Mouse (Mus musculus): ENCODE measurements at regions not wholly inside any gene's neighbourhood (a gene's known extent, or its start where the extent isn't known, plus 50 kb on each side); places are given as distances from the start of the nearest gene placed in this dataset.

GRCm38 (mm10) chr2:146606170-146606569 lies 94.0 kb upstream of the Ralgapa2 start:
- Histone ChIP-seq H3K4me1 (ENCODE audit: control insufficient read depth, insufficient read depth, insufficient read length, low read length) (no peaks in the 10 kb centered on the region), H3K27ac (replicated peaks; ENCODE audit: low read depth, low read length) (no peak overlapping the region), H3K4me3 (ENCODE audit: insufficient read depth, low read depth, low read length) (no peak overlapping the region)

- H3K4me3 ChIP-seq (ENCODE audit: insufficient read depth, low read depth, low read length), result no peak overlapping the region
- H3K27ac ChIP-seq (replicated peaks; ENCODE audit: low read depth, low read length), result no peak overlapping the region
- no peaks in the 10 kb centered on the region; the same call in 1 of the 2 replicates for H3K4me1 ChIP-seq (ENCODE audit: control insufficient read depth, insufficient read depth, insufficient read length, low read length)
Observed at GRCm38 (mm10) chr2:146610896-146611295, 98.8 kb upstream of the Ralgapa2 start.

GRCm38 (mm10) chr2:146611886-146612521 lies 99.9 kb upstream of the Ralgapa2 start:
- no peak overlapping the region for H3K4me3 ChIP-seq (ENCODE audit: insufficient read depth, low read depth, low read length)

GRCm38 (mm10) chr2:146612522-146613288 lies 100.6 kb upstream of the Ralgapa2 start:
- Histone ChIP-seq H3K27ac (replicated peaks; ENCODE audit: low read depth, low read length) (no peak overlapping the region), H3K4me3 (ENCODE audit: insufficient read depth, low read depth, low read length) (no peak overlapping the region), H3K4me1 (ENCODE audit: control insufficient read depth, insufficient read depth, insufficient read length, low read length) (no peaks in the 10 kb centered on the region; the same call in 1 of the 2 replicates)

More at GRCm38 (mm10) chr2:146611886-146612521, 99.9 kb upstream of the Ralgapa2 start:
- Histone ChIP-seq H3K27ac (replicated peaks; ENCODE audit: low read depth, low read length) (0 out of 2 replicates have a peak overlapping the region, but pooled peaks have one; percentile 8), H3K4me1 (ENCODE audit: control insufficient read depth, insufficient read depth, insufficient read length, low read length) (no peaks in the 10 kb centered on the region; the same call in 1 of the 2 replicates)

- H3K27ac ChIP-seq (replicated peaks; ENCODE audit: low read depth, low read length), result no peak overlapping the region
- no peaks in the 10 kb centered on the region for H3K4me1 ChIP-seq (ENCODE audit: control insufficient read depth, insufficient read depth, insufficient read length, low read length)
- H3K4me3 ChIP-seq (ENCODE audit: insufficient read depth, low read depth, low read length), result no peak overlapping the region
Observed at GRCm38 (mm10) chr2:146621167-146621566, 109.0 kb upstream of the Ralgapa2 start.

GRCm38 (mm10) chr2:146623052-146623451 lies 110.9 kb upstream of the Ralgapa2 start:
- H3K4me3 ChIP-seq (ENCODE audit: insufficient read depth, low read depth, low read length), result no peak overlapping the region
- no peaks in the 10 kb centered on the region for H3K4me1 ChIP-seq (ENCODE audit: control insufficient read depth, insufficient read depth, insufficient read length, low read length)
- no peak overlapping the region for H3K27ac ChIP-seq (replicated peaks; ENCODE audit: low read depth, low read length)

- no peak overlapping the region for H3K4me3 ChIP-seq (ENCODE audit: insufficient read depth, low read depth, low read length)
- H3K4me1 ChIP-seq (ENCODE audit: control insufficient read depth, insufficient read depth, insufficient read length, low read length), result no peaks in the 10 kb centered on the region
- no peak overlapping the region for H3K27ac ChIP-seq (replicated peaks; ENCODE audit: low read depth, low read length)
Observed at GRCm38 (mm10) chr2:146624207-146624606, 112.1 kb upstream of the Ralgapa2 start.

- Histone ChIP-seq H3K27ac (replicated peaks; ENCODE audit: low read depth, low read length) (no peak overlapping the region), H3K4me3 (ENCODE audit: insufficient read depth, low read depth, low read length) (no peak overlapping the region), H3K4me1 (ENCODE audit: control insufficient read depth, insufficient read depth, insufficient read length, low read length) (no peaks in the 10 kb centered on the region)
Observed at GRCm38 (mm10) chr2:146625166-146625751, 113.1 kb upstream of the Ralgapa2 start.

- Histone ChIP-seq H3K4me1 (ENCODE audit: control insufficient read depth, insufficient read depth, insufficient read length, low read length) (no peaks in the 10 kb centered on the region), H3K27ac (replicated peaks; ENCODE audit: low read depth, low read length) (no peak overlapping the region), H3K4me3 (ENCODE audit: insufficient read depth, low read depth, low read length) (no peak overlapping the region)
Observed at GRCm38 (mm10) chr2:146626531-146626930, 114.4 kb upstream of the Ralgapa2 start.

- H3K4me1 ChIP-seq (ENCODE audit: control insufficient read depth, insufficient read depth, insufficient read length, low read length), result no peaks in the 10 kb centered on the region
- no peak overlapping the region for H3K4me3 ChIP-seq (ENCODE audit: insufficient read depth, low read depth, low read length)
- no peak overlapping the region for H3K27ac ChIP-seq (replicated peaks; ENCODE audit: low read depth, low read length)
Observed at GRCm38 (mm10) chr2:146630179-146630578, 118.0 kb upstream of the Ralgapa2 start.

GRCm38 (mm10) chr2:146631098-146631497 lies 119.0 kb upstream of the Ralgapa2 start:
- no peak overlapping the region for H3K4me3 ChIP-seq (ENCODE audit: insufficient read depth, low read depth, low read length)
- H3K27ac ChIP-seq (replicated peaks; ENCODE audit: low read depth, low read length), result no peak overlapping the region
- no peaks in the 10 kb centered on the region for H3K4me1 ChIP-seq (ENCODE audit: control insufficient read depth, insufficient read depth, insufficient read length, low read length)

GRCm38 (mm10) chr2:146633329-146634070 lies 121.4 kb upstream of the Ralgapa2 start:
- no peak overlapping the region for H3K27ac ChIP-seq (replicated peaks; ENCODE audit: low read depth, low read length)
- no peak overlapping the region for H3K4me3 ChIP-seq (ENCODE audit: insufficient read depth, low read depth, low read length)
- no peaks in the 10 kb centered on the region for H3K4me1 ChIP-seq (ENCODE audit: control insufficient read depth, insufficient read depth, insufficient read length, low read length)

GRCm38 (mm10) chr2:146637573-146637972 lies 125.4 kb upstream of the Ralgapa2 start:
- no peak overlapping the region for H3K4me3 ChIP-seq (ENCODE audit: insufficient read depth, low read depth, low read length)
- H3K27ac ChIP-seq (replicated peaks; ENCODE audit: low read depth, low read length), result no peak overlapping the region
- H3K4me1 ChIP-seq (ENCODE audit: control insufficient read depth, insufficient read depth, insufficient read length, low read length), result no peaks in the 10 kb centered on the region

GRCm38 (mm10) chr2:146646237-146646972 lies 134.3 kb upstream of the Ralgapa2 start:
- H3K4me3 ChIP-seq (ENCODE audit: insufficient read depth, low read depth, low read length), result no peak overlapping the region
- H3K27ac ChIP-seq (replicated peaks; ENCODE audit: low read depth, low read length), result no peak overlapping the region
- H3K4me1 ChIP-seq (ENCODE audit: control insufficient read depth, insufficient read depth, insufficient read length, low read length), result no peaks in the 10 kb centered on the region

GRCm38 (mm10) chr2:146646973-146647282 lies 134.8 kb upstream of the Ralgapa2 start:
- Histone ChIP-seq H3K4me1 (ENCODE audit: control insufficient read depth, insufficient read depth, insufficient read length, low read length) (no peaks in the 10 kb centered on the region), H3K27ac (replicated peaks; ENCODE audit: low read depth, low read length) (no peak overlapping the region), H3K4me3 (ENCODE audit: insufficient read depth, low read depth, low read length) (no peak overlapping the region)
